Mouse (Mus musculus) lung, adult 2 months (tissue): ENCODE measurements at regions not wholly inside any gene's neighbourhood (a gene's known extent, or its start where the extent isn't known, plus 50 kb on each side); places are given as distances from the start of the nearest gene placed in this dataset.

ENCODE experiments used
- CTCF ChIP-seq: fragments of 200-500 bp; IDR thresholded peaks from 2 replicates; pipeline ENCODE4 v1.5.1; 2011; ENCODE audit warnings: mild to moderate bottlenecking, low read length, control low read depth; ENCODE audit not compliant: insufficient read depth
- POLR2A ChIP-seq: fragments of 200-500 bp; IDR thresholded peaks from 2 replicates; pipeline ENCODE4 v1.6.1; 2011; ENCODE audit warnings: low read depth, mild to moderate bottlenecking, control low read depth, low read length, borderline replicate concordance; ENCODE audit errors: extremely low read depth

DNA sequence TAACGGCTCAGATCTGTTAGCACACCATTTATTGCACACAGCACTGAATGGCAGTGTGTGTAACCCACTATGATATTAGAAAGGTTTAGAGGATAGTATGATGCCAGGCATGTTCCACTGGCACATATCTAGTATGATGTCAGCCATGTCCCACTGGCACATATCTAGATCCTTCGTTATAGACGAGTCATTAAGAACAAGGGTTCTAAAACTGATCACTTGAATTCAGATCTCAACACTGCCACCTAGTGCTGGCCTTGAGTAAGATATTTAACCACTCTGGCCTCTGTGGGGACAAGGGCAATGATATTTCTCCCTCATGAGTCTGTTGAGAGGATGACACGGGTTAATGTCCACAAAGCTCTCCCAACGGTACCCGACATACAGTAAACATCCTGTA is 78.0 kb downstream of the Rwdd3 start:
- TF ChIP-seq CTCF (no peak), POLR2A (no peak)
